Mouse (Mus musculus): ENCODE data around the gene Il2ra. TPM values are rescaled to one million over a fixed set of nuclear protein-coding genes. Genes with fewer than 3 reads are reported as not detected.

The Il2ra gene
- polyA plus RNA-seq, 1 experiment from 2014 or later: not detected

DNA sequence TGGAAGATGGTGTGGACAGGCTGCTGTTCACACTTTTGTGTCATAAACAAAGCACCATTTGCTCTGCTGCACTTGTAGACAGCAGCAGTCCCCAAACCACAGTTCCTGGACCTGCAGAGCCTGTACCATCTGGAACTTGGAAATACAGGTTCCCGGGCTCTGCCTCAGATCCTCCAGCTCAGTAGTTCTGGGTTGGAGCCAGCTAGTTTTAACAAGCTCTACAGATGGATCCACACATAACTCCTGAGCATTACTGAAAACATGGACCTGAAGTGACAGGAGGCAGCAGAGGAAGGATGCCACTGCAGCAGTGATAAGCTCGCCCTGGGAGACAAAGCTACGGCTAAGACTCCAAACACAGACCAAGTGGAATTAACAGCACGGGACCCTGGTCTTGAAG, 71.9 kb downstream of the Il2ra start:
- no peak overlapping the region for H3K4me2 ChIP-seq (ENCODE audit: low read depth, low read length, severe bottlenecking)
- no peaks in the 10 kb centered on the region for H3K27me3 ChIP-seq (ENCODE audit: control insufficient read depth, insufficient read depth, low read length)
- H3K4me3 ChIP-seq (ENCODE audit: low read depth, low read length): no peak overlapping the region
- ATAC-seq (replicated peaks; ENCODE audit: low FRiP score): no peak
- H3K9ac ChIP-seq (ENCODE audit: low read length): no peak overlapping the region
- WGBS: 88% methylated on average over 4 of the region's 4 CpGs
- DNase-seq (ENCODE audit: low spot score): no peak
- H3K27ac ChIP-seq (ENCODE audit: low read depth, low read length): no peak overlapping the region
- no peaks in the 10 kb centered on the region for H3K9me3 ChIP-seq (ENCODE audit: control insufficient read depth, low read length)
- H3K36me3 ChIP-seq (ENCODE audit: control insufficient read depth, insufficient read depth, low read length): no peaks in the 10 kb centered on the region
- H3K4me1 ChIP-seq (replicated peaks; ENCODE audit: control insufficient read depth, insufficient read depth, low read length): no peaks in the 10 kb centered on the region

- Histone ChIP-seq H3K27ac (ENCODE audit: low read depth, low read length) (no peak overlapping the region), H3K4me3 (ENCODE audit: low read depth, low read length) (no peak overlapping the region), H3K36me3 (ENCODE audit: control insufficient read depth, insufficient read depth, low read length) (no peaks in the 10 kb centered on the region), H3K4me1 (replicated peaks; ENCODE audit: control insufficient read depth, insufficient read depth, low read length) (no peaks in the 10 kb centered on the region), H3K9ac (ENCODE audit: low read length) (no peak overlapping the region), H3K4me2 (ENCODE audit: low read depth, low read length, severe bottlenecking) (no peak overlapping the region), H3K9me3 (ENCODE audit: control insufficient read depth, low read length) (no peaks in the 10 kb centered on the region), H3K27me3 (ENCODE audit: control insufficient read depth, insufficient read depth, low read length) (no peaks in the 10 kb centered on the region)
- ATAC-seq (replicated peaks; ENCODE audit: low FRiP score): no peak
- DNase-seq (ENCODE audit: low spot score): no peak
- WGBS: 91% methylated on average over 2 of the region's 2 CpGs
These were observed 76.0 kb downstream of the Il2ra start for GRCm38 (mm10) chr2:11718573-11718972.

GRCm38 (mm10) chr2:11722564-11722963, 80.0 kb downstream of the Il2ra start:
- Histone ChIP-seq H3K27me3 (ENCODE audit: control insufficient read depth, insufficient read depth, low read length) (no peaks in the 10 kb centered on the region), H3K4me2 (ENCODE audit: low read depth, low read length, severe bottlenecking) (no peak overlapping the region), H3K9me3 (ENCODE audit: control insufficient read depth, low read length) (no peaks in the 10 kb centered on the region), H3K4me1 (replicated peaks; ENCODE audit: control insufficient read depth, insufficient read depth, low read length) (no peaks in the 10 kb centered on the region), H3K4me3 (ENCODE audit: low read depth, low read length) (no peak overlapping the region), H3K9ac (ENCODE audit: low read length) (no peak overlapping the region), H3K36me3 (ENCODE audit: control insufficient read depth, insufficient read depth, low read length) (no peaks in the 10 kb centered on the region), H3K27ac (ENCODE audit: low read depth, low read length) (no peak overlapping the region)
- DNase-seq (ENCODE audit: low spot score) (no peak), ATAC-seq (replicated peaks; ENCODE audit: low FRiP score) (no peak)
- WGBS: 92% methylated on average over 9 of the region's 9 CpGs

GRCm38 (mm10) chr2:11727574-11727973, 85.0 kb downstream of the Il2ra start:
- no peak for ATAC-seq (replicated peaks; ENCODE audit: low FRiP score)
- no peak overlapping the region for H3K4me3 ChIP-seq (ENCODE audit: low read depth, low read length)
- no peak overlapping the region for H3K4me2 ChIP-seq (ENCODE audit: low read depth, low read length, severe bottlenecking)
- H3K9me3 ChIP-seq (ENCODE audit: control insufficient read depth, low read length): no peaks in the 10 kb centered on the region
- no peaks in the 10 kb centered on the region for H3K36me3 ChIP-seq (ENCODE audit: control insufficient read depth, insufficient read depth, low read length)
- no peaks in the 10 kb centered on the region for H3K27me3 ChIP-seq (ENCODE audit: control insufficient read depth, insufficient read depth, low read length)
- WGBS: 93% methylated on average over 5 of the region's 5 CpGs
- DNase-seq (ENCODE audit: low spot score): no peak
- H3K27ac ChIP-seq (ENCODE audit: low read depth, low read length): no peak overlapping the region
- H3K9ac ChIP-seq (ENCODE audit: low read length): no peak overlapping the region
- no peaks in the 10 kb centered on the region for H3K4me1 ChIP-seq (replicated peaks; ENCODE audit: control insufficient read depth, insufficient read depth, low read length)

GRCm38 (mm10) chr2:11729091-11729490, 86.5 kb downstream of the Il2ra start:
- H3K36me3 ChIP-seq (ENCODE audit: control insufficient read depth, insufficient read depth, low read length): no peaks in the 10 kb centered on the region
- no peaks in the 10 kb centered on the region for H3K4me1 ChIP-seq (replicated peaks; ENCODE audit: control insufficient read depth, insufficient read depth, low read length)
- no peaks in the 10 kb centered on the region for H3K9me3 ChIP-seq (ENCODE audit: control insufficient read depth, low read length)
- no peaks in the 10 kb centered on the region for H3K27me3 ChIP-seq (ENCODE audit: control insufficient read depth, insufficient read depth, low read length)
- 62% methylated on average over 3 of the region's 3 CpGs for WGBS
- ATAC-seq (replicated peaks; ENCODE audit: low FRiP score) (no peak), DNase-seq (ENCODE audit: low spot score) (no peak)
- H3K4me2 ChIP-seq (ENCODE audit: low read depth, low read length, severe bottlenecking): no peak overlapping the region
- H3K27ac ChIP-seq (ENCODE audit: low read depth, low read length): no peak overlapping the region
- no peak overlapping the region for H3K4me3 ChIP-seq (ENCODE audit: low read depth, low read length)
- no peak overlapping the region for H3K9ac ChIP-seq (ENCODE audit: low read length)

DNA sequence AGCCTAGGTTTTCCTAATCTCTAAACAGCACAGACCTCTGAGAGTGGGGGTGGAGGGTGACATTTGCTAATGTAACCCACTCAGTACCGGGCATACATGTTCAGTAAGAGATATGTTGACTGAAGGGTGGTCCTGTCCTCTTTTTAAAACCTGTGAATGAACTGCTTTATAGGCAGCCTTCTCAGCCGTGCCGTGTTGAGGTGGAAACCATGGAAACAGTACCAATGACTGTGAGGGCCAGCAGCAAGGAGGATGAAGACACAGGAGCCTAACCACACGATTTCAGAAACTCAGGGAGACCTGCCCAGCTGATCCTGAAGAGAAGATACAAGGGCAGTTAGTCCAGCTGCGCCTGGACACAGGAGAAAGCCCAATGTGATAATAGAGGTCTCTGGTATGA, 90.4 kb downstream of the Il2ra start:
- Histone ChIP-seq H3K27me3 (ENCODE audit: control insufficient read depth, insufficient read depth, low read length) (no peaks in the 10 kb centered on the region), H3K9me3 (ENCODE audit: control insufficient read depth, low read length) (no peaks in the 10 kb centered on the region), H3K4me3 (ENCODE audit: low read depth, low read length) (no peak overlapping the region), H3K9ac (ENCODE audit: low read length) (no peak overlapping the region), H3K4me1 (replicated peaks; ENCODE audit: control insufficient read depth, insufficient read depth, low read length) (no peaks in the 10 kb centered on the region), H3K36me3 (ENCODE audit: control insufficient read depth, insufficient read depth, low read length) (no peaks in the 10 kb centered on the region), H3K27ac (ENCODE audit: low read depth, low read length) (no peak overlapping the region), H3K4me2 (ENCODE audit: low read depth, low read length, severe bottlenecking) (no peak overlapping the region)
- ATAC-seq (replicated peaks; ENCODE audit: low FRiP score) (no peak), DNase-seq (ENCODE audit: low spot score) (no peak)
- 72% methylated on average over 5 of the region's 5 CpGs for WGBS

DNA sequence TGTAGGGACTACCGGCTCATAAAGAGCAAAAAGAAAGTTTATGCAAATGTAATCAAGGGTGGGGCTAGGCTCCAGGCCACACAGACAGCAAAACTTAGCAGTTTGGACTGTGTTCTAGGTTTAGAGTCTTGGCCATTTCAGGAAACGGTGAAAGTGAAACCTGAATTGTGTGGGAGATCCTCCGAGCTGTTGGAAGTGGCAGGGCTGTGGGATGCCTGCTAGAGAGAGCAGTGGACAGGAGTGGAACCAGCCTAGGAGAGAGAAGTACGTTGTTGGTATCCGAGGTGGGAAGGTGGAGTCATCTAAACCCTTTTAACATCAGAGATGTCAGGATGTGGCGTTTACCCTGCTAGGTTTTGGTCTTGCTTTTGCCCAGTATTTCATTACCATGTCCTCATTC, 93.2 kb downstream of the Il2ra start:
- no peaks in the 10 kb centered on the region for H3K9me3 ChIP-seq (ENCODE audit: control insufficient read depth, low read length)
- H3K27me3 ChIP-seq (ENCODE audit: control insufficient read depth, insufficient read depth, low read length): no peaks in the 10 kb centered on the region
- 87% methylated on average over 6 of the region's 6 CpGs for WGBS
- H3K4me3 ChIP-seq (ENCODE audit: low read depth, low read length): no peak overlapping the region
- no peak overlapping the region for H3K4me2 ChIP-seq (ENCODE audit: low read depth, low read length, severe bottlenecking)
- no peak overlapping the region for H3K27ac ChIP-seq (ENCODE audit: low read depth, low read length)
- no peaks in the 10 kb centered on the region for H3K4me1 ChIP-seq (replicated peaks; ENCODE audit: control insufficient read depth, insufficient read depth, low read length)
- DNase-seq (ENCODE audit: low spot score) (no peak), ATAC-seq (replicated peaks; ENCODE audit: low FRiP score) (no peak)
- no peak overlapping the region for H3K9ac ChIP-seq (ENCODE audit: low read length)
- H3K36me3 ChIP-seq (ENCODE audit: control insufficient read depth, insufficient read depth, low read length): no peaks in the 10 kb centered on the region; the same call in 1 of the 2 replicates

- Histone ChIP-seq H3K4me3 (ENCODE audit: low read depth, low read length) (no peak overlapping the region), H3K36me3 (ENCODE audit: control insufficient read depth, insufficient read depth, low read length) (peaks cover 2% of the 10 kb centered on the region; the same call in 1 of the 2 replicates), H3K4me2 (ENCODE audit: low read depth, low read length, severe bottlenecking) (no peak overlapping the region), H3K27ac (ENCODE audit: low read depth, low read length) (no peak overlapping the region), H3K9ac (ENCODE audit: low read length) (no peak overlapping the region), H3K4me1 (replicated peaks; ENCODE audit: control insufficient read depth, insufficient read depth, low read length) (no peaks in the 10 kb centered on the region), H3K27me3 (ENCODE audit: control insufficient read depth, insufficient read depth, low read length) (no peaks in the 10 kb centered on the region), H3K9me3 (ENCODE audit: control insufficient read depth, low read length) (no peaks in the 10 kb centered on the region)
- 89% methylated on average over 3 of the region's 3 CpGs for WGBS
- DNase-seq (ENCODE audit: low spot score) (no peak), ATAC-seq (replicated peaks; ENCODE audit: low FRiP score) (no peak)
These were observed 96.2 kb downstream of the Il2ra start for GRCm38 (mm10) chr2:11738794-11739193.

- 93% methylated on average over 4 of the region's 4 CpGs for WGBS
- Histone ChIP-seq H3K27me3 (ENCODE audit: control insufficient read depth, insufficient read depth, low read length) (no peaks in the 10 kb centered on the region), H3K27ac (ENCODE audit: low read depth, low read length) (no peak overlapping the region), H3K9ac (ENCODE audit: low read length) (no peak overlapping the region), H3K4me3 (ENCODE audit: low read depth, low read length) (no peak overlapping the region), H3K36me3 (ENCODE audit: control insufficient read depth, insufficient read depth, low read length) (peaks cover 2% of the 10 kb centered on the region; the same call in 1 of the 2 replicates), H3K4me2 (ENCODE audit: low read depth, low read length, severe bottlenecking) (no peak overlapping the region), H3K4me1 (replicated peaks; ENCODE audit: control insufficient read depth, insufficient read depth, low read length) (no peaks in the 10 kb centered on the region), H3K9me3 (ENCODE audit: control insufficient read depth, low read length) (no peaks in the 10 kb centered on the region)
- DNase-seq (ENCODE audit: low spot score) (no peak), ATAC-seq (replicated peaks; ENCODE audit: low FRiP score) (no peak)
These were observed 97.0 kb downstream of the Il2ra start for GRCm38 (mm10) chr2:11739516-11740051.

Data from forebrain, embryonic 11.5 days (tissue).